31 mouse cellular contexts compared by ENCODE assay signal in genomic region chr13:92817357-92817756, GRCm38 (mm10). TPM values are rescaled to one million over a fixed set of nuclear protein-coding genes. Genes with fewer than 3 reads are reported as not detected.
A peak's percentile ranks its signal among the peaks of the same experiment; 100 is the strongest.
DNase-seq lines count a peak whose midpoint lies in the region; ATAC-seq lines count a peak whose summit lies in the region.
"Had no signal": no experiment of that assay in that cellular context is flagged by ENCODE, and none has a peak within 500 bp of the region (broad histone marks: within the 10 kb centered on the region; RNA-seq: fewer than 3 reads in every experiment).

No protein-coding gene starts in this region.

- DNase-seq in embryonic facial prominence, embryonic 14.5 days (ENCODE audit: low spot score), result peak; percentile 53
- no peak for DNase-seq in embryonic facial prominence, embryonic 10.5 days (ENCODE audit: low spot score)
- no peak for DNase-seq in heart, postnatal 14 days
- DNase-seq in kidney, postnatal 4 days, result peak; percentile 10 to 30
- no peak for DNase-seq in kidney, postnatal 14 days
- no peak for DNase-seq in left cerebral cortex, postnatal 14 days (ENCODE audit: low spot score in 2 of 2)
- DNase-seq: adrenal gland, adult 2 months; adrenal gland, postnatal 36 days; cerebellum, adult 18-20 months; cerebellum, postnatal 14 days; gastrocnemius, postnatal 10 days; kidney, adult 9 months; kidney, postnatal 36 days; liver, embryonic 13.5 days; lung, adult 18-20 months; lung, postnatal 14 days; right cerebral cortex, postnatal 25 days had no signal

- 37% methylated on average over 3 of the region's 3 CpGs for WGBS in embryonic facial prominence, embryonic 14.5 days
- 90% methylated on average over 3 of the region's 3 CpGs for WGBS in embryonic facial prominence, embryonic 10.5 days
- WGBS in heart, embryonic 12.5 days, result 51% methylated on average over 3 of the region's 3 CpGs

- no peaks in the 10 kb centered on the region for H3K9me3 ChIP-seq in embryonic facial prominence, embryonic 14.5 days (ENCODE audit: control insufficient read depth, low read length)
- H3K9me3 ChIP-seq in embryonic facial prominence, embryonic 10.5 days, result no peaks in the 10 kb centered on the region
- H3K9me3 ChIP-seq in heart, embryonic 12.5 days (replicated peaks), result no peaks in the 10 kb centered on the region
- H3K9me3 ChIP-seq: forebrain, embryonic 13.5 days; hindbrain, embryonic 12.5 days; limb, embryonic 10.5 days; limb, embryonic 15.5 days; liver, embryonic 13.5 days; midbrain, embryonic 10.5 days; midbrain, embryonic 15.5 days; stomach, embryonic 15.5 days had no signal

- no peak overlapping the region for H3K4me3 ChIP-seq in embryonic facial prominence, embryonic 14.5 days (ENCODE audit: low read depth, low read length)
- H3K4me3 ChIP-seq in embryonic facial prominence, embryonic 10.5 days, result no peak overlapping the region
- H3K4me3 ChIP-seq in heart, embryonic 12.5 days, result no peak overlapping the region
- H3K4me3 ChIP-seq: forebrain, embryonic 13.5 days; hindbrain, embryonic 12.5 days; limb, embryonic 10.5 days; limb, embryonic 15.5 days; liver, embryonic 13.5 days; midbrain, embryonic 10.5 days; midbrain, embryonic 15.5 days; stomach, embryonic 15.5 days had no signal

- intact Hi-C loops in heart, postnatal 14 days (cut with DNase I), result no loop called here
- intact Hi-C loops in left cerebral cortex, postnatal 14 days (cut with DNase I), result no loop called here

- no peak overlapping the region for H3K27ac ChIP-seq in embryonic facial prominence, embryonic 14.5 days (replicated peaks; ENCODE audit: low read depth, low read length)
- no peak overlapping the region for H3K27ac ChIP-seq in embryonic facial prominence, embryonic 10.5 days (replicated peaks)
- H3K27ac ChIP-seq in heart, embryonic 12.5 days (ENCODE audit: poor library complexity, severe bottlenecking), result peak overlapping the region; percentile 20; the same call in 1 of the 2 replicates
- H3K27ac ChIP-seq: forebrain, embryonic 13.5 days; hindbrain, embryonic 12.5 days; hindbrain, postnatal 0 days; limb, embryonic 10.5 days; limb, embryonic 15.5 days; liver, embryonic 13.5 days; midbrain, embryonic 10.5 days; midbrain, embryonic 15.5 days; stomach, embryonic 15.5 days had no signal

- no peak for ATAC-seq in embryonic facial prominence, embryonic 14.5 days (ENCODE audit: low read depth)
- no peak for ATAC-seq in heart, embryonic 12.5 days (ENCODE audit: insufficient number of reproducible peaks, low FRiP score)
- ATAC-seq: activated CD4-positive, CD25-positive, alpha-beta regulatory T cell, adult 4 months; forebrain, embryonic 13.5 days; hindbrain, postnatal 0 days; intestine, embryonic 16.5 days; midbrain, embryonic 15.5 days had no signal

- no peak overlapping the region for H3K4me2 ChIP-seq in embryonic facial prominence, embryonic 14.5 days (ENCODE audit: low read depth, low read length)
- H3K4me2 ChIP-seq in heart, embryonic 12.5 days, result no peak overlapping the region
- H3K4me2 ChIP-seq: forebrain, embryonic 13.5 days; hindbrain, embryonic 12.5 days; limb, embryonic 15.5 days; liver, embryonic 13.5 days; midbrain, embryonic 15.5 days; stomach, embryonic 15.5 days had no signal

- H3K4me1 ChIP-seq in embryonic facial prominence, embryonic 14.5 days (ENCODE audit: control insufficient read depth, insufficient read depth, low read length), result no peaks in the 10 kb centered on the region
- H3K4me1 ChIP-seq in embryonic facial prominence, embryonic 10.5 days, result no peaks in the 10 kb centered on the region
- peaks cover 25% of the 10 kb centered on the region for H3K4me1 ChIP-seq in heart, embryonic 12.5 days (replicated peaks)
- H3K4me1 ChIP-seq: forebrain, embryonic 13.5 days; hindbrain, embryonic 12.5 days; limb, embryonic 10.5 days; limb, embryonic 15.5 days; liver, embryonic 13.5 days; midbrain, embryonic 10.5 days; midbrain, embryonic 15.5 days; stomach, embryonic 15.5 days had no signal

- H3K36me3 ChIP-seq in embryonic facial prominence, embryonic 14.5 days (ENCODE audit: control insufficient read depth, insufficient read depth, low read length), result no peaks in the 10 kb centered on the region
- no peaks in the 10 kb centered on the region for H3K36me3 ChIP-seq in embryonic facial prominence, embryonic 10.5 days (replicated peaks)
- H3K36me3 ChIP-seq in heart, embryonic 12.5 days, result no peaks in the 10 kb centered on the region
- H3K36me3 ChIP-seq: hindbrain, embryonic 12.5 days; limb, embryonic 10.5 days; limb, embryonic 15.5 days; liver, embryonic 13.5 days; midbrain, embryonic 10.5 days; midbrain, embryonic 15.5 days; stomach, embryonic 15.5 days had no signal

- no peaks in the 10 kb centered on the region for H3K27me3 ChIP-seq in embryonic facial prominence, embryonic 14.5 days (replicated peaks; ENCODE audit: control insufficient read depth, insufficient read depth, low read length)
- H3K27me3 ChIP-seq in embryonic facial prominence, embryonic 10.5 days (replicated peaks; ENCODE audit: low read depth, poor library complexity, severe bottlenecking), result no peaks in the 10 kb centered on the region
- H3K27me3 ChIP-seq in heart, embryonic 12.5 days (replicated peaks), result no peaks in the 10 kb centered on the region
- H3K27me3 ChIP-seq: CH12.LX; forebrain, embryonic 13.5 days; hindbrain, embryonic 12.5 days; liver, embryonic 13.5 days; midbrain, embryonic 15.5 days; stomach, embryonic 15.5 days had no signal

- H3K9ac ChIP-seq in embryonic facial prominence, embryonic 14.5 days (ENCODE audit: low read depth, low read length), result no peak overlapping the region
- H3K9ac ChIP-seq in heart, embryonic 12.5 days, result no peak overlapping the region
- H3K9ac ChIP-seq: forebrain, embryonic 13.5 days; hindbrain, embryonic 12.5 days; limb, embryonic 15.5 days; liver, embryonic 13.5 days; midbrain, embryonic 15.5 days; stomach, embryonic 15.5 days had no signal

RNA-seq across cellular contexts. Expression of gene Thbs4, which starts 22.7 kb away (rescaled TPM):
- polyA plus RNA-seq in embryonic facial prominence, embryonic 14.5 days (2014; fragmentation: Nextera tagmentation; extraction: Ambion mirVana), result 56.8 and 64.8 TPM in 2 replicates
- 1.1 and 1.8 TPM in 2 replicates for polyA plus RNA-seq in embryonic facial prominence, embryonic 10.5 days (2016; fragmentation: Nextera tagmentation; extraction: Ambion mirVana)
- polyA plus RNA-seq in heart, embryonic 12.5 days (2016; fragmentation: Nextera tagmentation; extraction: Ambion mirVana), result 45.6 and 50.9 TPM in 2 replicates
- total RNA-seq in heart, postnatal 14 days (2021), result 1 to 10 TPM; 4.8 to 5.5 TPM
- total RNA-seq in left cerebral cortex, postnatal 14 days (2021), result 1 to 10 TPM; 3.0 to 5.7 TPM
- total RNA-seq: CH12.LX; neutrophil, adult 5-6 weeks had no signal
- polyA plus RNA-seq: activated CD4-positive, CD25-positive, alpha-beta regulatory T cell, adult 4 months; C2C12 had no signal

RNA-seq across cellular contexts. Expression of gene Mtx3, which starts 27.2 kb away (rescaled TPM):
- 4.1 and 4.8 TPM in 2 replicates for polyA plus RNA-seq in embryonic facial prominence, embryonic 14.5 days (2014; fragmentation: Nextera tagmentation; extraction: Ambion mirVana)
- 2.6 and 3.8 TPM in 2 replicates for polyA plus RNA-seq in embryonic facial prominence, embryonic 10.5 days (2016; fragmentation: Nextera tagmentation; extraction: Ambion mirVana)
- 2.7 and 3.1 TPM in 2 replicates for polyA plus RNA-seq in heart, embryonic 12.5 days (2016; fragmentation: Nextera tagmentation; extraction: Ambion mirVana)
- total RNA-seq in heart, postnatal 14 days (2021), result 1 to 10 TPM; 8.3 to 9.3 TPM
- total RNA-seq in left cerebral cortex, postnatal 14 days (2021), result 10 to 100 TPM; 25.0 to 26.5 TPM

Comparison
In these comparisons a context has a peak if more than half of its experiments do, and no peak if none do; other contexts are left out.
1. DNase-seq: peak in embryonic facial prominence, embryonic 14.5 days (single experiment) and kidney, postnatal 4 days (2 of 2); none in embryonic facial prominence, embryonic 10.5 days (single experiment), heart, postnatal 14 days (0 of 2), kidney, postnatal 14 days (single experiment) and left cerebral cortex, postnatal 14 days (0 of 2).
2. RNA of gene Thbs4, which starts 22.7 kb away (polyA plus RNA-seq): 56.8 to 64.8 TPM in embryonic facial prominence, embryonic 14.5 days and 45.6 to 50.9 TPM in heart, embryonic 12.5 days; 1.1 to 1.8 TPM in embryonic facial prominence, embryonic 10.5 days; every median in the first group is over 10 times any median in the second.